Mouse (Mus musculus) naive thymus-derived CD4-positive, alpha-beta T cell, adult 2 months (primary cell): ENCODE results near the gene St6galnac3.

Experiments used
- DNase-seq: peaks from one replicate; pipeline ENCODE4 v3.0.0-alpha.2; 2011; ENCODE audit warnings: low read depth

Gene St6galnac3

DNA sequence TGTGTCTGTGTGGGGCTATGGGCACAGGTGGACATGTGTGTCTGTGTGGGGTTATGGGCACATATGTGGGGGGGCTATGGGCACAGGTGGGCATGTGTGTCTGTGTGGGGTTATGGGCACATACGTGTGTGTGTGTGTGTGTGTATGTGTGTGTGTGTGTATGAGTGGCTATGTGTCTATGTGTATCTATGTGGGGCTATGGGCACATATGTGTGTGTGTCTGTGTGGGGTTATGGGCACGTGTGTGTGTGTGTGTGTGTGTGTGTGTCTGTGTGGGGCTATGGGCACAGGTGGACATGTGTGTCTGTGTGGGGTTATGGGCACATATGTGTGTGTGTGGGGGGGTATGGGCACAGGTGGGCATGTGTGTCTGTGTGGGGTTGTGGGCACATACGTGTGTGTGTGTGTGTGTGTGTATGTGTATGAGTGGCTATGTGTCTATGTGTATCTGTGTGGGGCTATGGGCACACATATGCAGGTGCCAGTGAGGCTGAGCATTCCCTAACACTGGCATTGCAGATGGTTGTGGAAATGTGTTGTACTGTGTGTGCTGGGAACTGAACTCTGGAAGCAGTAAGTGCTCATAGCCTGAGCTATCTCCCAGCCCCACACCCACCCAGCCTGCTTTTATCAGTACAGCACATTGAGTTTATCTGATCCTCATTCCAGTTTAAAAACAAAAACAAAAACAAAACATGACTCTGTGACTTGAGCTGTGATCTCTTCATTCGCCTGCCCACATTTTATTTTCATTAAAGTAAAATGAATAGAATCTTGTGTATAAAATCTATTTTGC is 8.6 kb upstream of the St6galnac3 start:
- DNase-seq = no peak

- DNase-seq = no peak
Measured at GRCm38 (mm10) chr3:153732749-153733148, 7.8 kb upstream of the St6galnac3 start.

- DNase-seq = no peak
Measured at GRCm38 (mm10) chr3:153732035-153732434, 7.1 kb upstream of the St6galnac3 start.

DNA sequence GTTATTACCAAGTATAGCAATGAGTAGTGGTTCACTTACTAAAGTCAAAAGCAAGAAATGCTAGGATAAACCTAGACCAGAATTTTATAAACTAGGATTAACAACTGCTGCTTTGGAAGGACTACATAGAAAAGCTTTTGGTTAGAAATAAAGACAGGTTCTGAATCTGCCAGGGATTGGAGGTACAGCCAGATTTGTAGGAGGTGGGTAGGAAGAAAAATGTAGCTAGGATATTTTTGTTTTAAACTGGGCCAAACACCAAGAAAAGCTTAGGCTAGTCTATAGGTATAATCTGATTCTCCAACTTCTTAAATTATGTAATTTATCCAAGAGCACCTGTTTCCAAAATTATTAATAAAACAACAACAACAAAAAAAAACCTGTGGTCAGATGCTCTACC is 3.6 kb upstream of the St6galnac3 start:
- DNase-seq = no peak

DNA sequence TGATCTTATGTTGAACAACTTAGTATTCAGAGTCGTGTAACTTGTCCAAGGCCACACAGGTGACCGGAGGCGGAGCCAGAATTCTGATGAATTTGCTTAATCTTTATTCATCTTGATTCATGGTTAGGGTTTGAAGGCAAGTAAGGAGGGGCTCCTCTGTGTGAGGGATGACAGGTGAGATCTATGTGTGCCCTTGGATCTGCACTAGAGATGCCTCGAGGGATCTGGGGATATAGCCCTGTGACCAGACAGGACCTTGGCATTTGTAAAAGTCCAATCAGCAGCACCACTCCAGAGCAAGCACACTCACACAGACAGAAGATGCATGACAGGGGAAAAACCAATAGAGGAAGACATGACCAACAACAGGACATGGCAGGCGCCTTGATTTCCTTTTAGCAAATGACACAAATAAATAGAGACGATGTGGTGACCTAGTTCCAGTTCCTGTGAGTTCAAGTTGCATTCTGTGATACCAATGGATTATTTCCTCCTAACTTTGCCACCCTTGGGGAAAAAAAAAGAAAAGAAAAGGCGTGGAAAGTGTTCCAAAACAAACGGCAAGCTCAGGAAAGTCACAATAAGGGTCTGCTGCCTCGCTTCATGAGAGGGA is 1.4 kb downstream of the St6galnac3 start:
- peak; percentile 29 for DNase-seq

DNA sequence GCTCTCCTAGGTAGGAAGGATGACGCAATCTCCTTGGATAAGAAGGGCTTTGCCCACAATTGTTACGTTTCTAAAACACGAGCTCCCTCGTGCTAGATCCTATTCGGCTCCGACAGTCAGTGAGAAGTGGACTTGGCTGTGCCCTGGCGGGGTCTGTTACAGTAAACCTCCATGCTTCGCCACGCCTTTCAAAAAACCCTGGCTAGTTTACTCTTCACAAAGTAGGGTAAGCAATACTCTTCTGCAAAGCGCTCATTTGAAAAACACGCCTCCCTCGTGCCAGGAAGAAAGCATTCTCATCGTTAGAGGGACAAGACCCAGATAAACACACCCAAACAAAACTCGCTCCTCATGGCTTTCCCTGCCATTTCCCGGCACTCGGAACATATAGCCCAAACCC is 3.4 kb downstream of the St6galnac3 start:
- DNase-seq = no peak

- peak; percentile 22 for DNase-seq
Measured at GRCm38 (mm10) chr3:153720922-153721321, 4.1 kb downstream of the St6galnac3 start.

DNA sequence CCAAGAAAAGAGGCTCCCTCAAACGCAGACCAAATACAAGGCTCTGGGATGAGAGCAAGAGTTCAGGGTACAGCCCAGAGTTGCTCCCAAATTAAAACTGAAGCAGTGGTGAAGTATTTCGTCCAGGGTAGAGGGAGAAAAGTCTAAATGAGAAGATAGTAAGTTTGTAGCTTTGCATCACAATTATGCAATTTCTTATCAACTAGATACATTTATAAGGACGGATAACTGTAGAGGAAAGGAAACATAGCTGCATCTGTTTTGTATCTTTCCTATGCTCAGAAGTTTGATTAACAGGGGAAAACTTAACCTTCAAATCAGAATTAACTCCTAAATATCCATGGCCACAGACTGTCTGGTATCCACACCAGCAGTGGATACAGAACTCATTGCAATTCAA is 4.7 kb downstream of the St6galnac3 start:
- no peak for DNase-seq

- DNase-seq = peak; percentile 33
Measured at GRCm38 (mm10) chr3:153719256-153719970, 5.6 kb downstream of the St6galnac3 start.

DNA sequence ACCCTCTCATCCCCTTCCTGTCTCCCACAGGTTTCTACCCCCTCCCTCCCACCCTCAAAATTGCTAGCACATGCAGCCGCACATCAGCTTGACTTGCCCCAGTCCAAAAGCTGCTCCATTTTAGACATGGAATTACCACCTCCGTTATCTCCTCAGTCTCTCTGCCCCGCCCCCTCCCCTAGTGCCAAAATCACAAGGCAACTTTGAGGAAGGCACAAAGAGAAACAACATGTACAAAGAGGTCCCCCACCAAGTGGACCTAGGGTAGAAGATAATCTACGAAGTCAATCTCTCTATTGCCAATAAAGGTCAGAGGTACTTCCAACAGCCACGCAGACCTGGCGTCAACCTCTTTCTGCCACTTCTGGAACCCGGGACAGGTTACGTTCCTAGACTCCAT is 6.2 kb downstream of the St6galnac3 start:
- no peak for DNase-seq

DNA sequence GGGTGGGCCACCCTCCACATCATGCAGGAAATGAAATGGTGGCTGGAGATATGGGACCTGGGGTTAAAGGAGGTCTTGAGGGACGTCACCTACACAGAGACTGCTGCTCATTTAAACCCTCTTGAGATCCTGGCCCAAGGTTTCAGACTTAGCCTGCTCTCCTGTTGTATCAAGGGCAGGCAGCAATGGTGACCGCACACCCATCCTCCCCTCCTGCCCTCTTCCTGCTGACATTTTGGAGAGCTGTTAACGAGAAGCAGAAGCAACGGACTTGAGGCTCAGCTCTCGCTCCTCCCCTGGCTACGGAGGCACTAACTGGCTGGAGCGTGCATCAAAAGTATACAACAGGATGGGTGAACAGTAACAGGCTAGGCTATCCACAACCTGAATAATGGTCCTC is 7.2 kb downstream of the St6galnac3 start:
- peak; percentile 28 for DNase-seq

DNA sequence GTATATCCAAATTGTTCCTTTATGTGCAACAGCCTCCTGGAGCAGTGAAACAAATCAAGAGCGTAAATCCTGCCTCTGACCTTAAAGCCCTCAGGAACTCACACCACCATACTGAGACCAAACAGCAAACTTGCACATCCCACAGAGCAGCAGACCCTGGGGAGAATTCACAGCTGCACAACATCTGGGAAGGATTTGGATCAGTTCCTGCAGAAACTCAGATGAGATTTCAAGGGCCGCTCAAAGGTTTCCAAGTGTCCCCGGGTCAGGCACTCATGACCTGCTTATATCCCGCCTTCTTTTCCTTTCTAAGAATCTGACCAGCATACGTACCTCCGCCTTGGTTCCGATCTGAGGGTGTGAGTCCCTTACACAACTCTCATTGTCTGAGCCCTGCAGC is 9.3 kb downstream of the St6galnac3 start:
- DNase-seq = no peak

DNA sequence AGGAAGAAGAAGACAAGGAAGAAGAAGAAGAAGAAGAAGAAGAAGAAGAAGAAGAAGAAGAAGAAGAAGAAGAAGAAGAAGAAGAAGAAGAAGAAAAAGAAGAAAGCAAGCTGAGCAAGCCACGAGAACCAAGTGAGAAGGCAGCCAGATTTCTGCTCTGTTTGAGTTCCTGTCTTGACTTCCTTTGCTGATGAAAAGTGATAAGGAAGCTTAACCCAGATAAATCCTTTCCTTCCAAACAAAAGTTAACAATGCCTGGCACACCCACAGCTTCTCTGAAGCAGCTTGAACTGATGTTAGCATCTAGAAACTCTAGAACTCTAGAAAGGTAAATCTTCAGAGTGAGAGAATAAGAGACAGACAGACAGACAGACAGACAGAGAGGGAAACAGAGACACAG is 14.4 kb downstream of the St6galnac3 start:
- DNase-seq = no peak

- DNase-seq = no peak
Measured at GRCm38 (mm10) chr3:153707687-153708086, 17.3 kb downstream of the St6galnac3 start.

DNA sequence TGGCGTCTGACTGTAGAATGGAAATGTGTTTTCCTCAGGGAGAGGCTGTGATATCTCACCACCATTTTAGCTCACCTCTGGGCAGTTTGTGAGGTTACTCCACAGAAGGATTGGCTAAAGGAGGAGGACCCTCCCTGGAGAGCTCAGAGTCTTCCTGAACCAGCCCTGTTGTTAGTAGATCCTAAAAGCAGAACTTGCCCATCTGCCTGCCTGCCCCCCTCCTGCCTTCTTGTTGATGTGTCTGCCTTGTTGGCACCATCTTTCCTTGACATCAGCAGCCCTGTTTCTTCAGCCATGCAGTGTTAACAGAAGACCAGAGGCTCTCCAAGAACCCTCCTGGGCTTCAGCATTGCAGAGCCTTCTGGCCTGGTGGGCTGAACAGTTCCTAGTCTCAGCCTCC is 18.1 kb downstream of the St6galnac3 start:
- DNase-seq = no peak

- no peak for DNase-seq
Measured at GRCm38 (mm10) chr3:153701752-153702740, 22.9 kb downstream of the St6galnac3 start.

DNA sequence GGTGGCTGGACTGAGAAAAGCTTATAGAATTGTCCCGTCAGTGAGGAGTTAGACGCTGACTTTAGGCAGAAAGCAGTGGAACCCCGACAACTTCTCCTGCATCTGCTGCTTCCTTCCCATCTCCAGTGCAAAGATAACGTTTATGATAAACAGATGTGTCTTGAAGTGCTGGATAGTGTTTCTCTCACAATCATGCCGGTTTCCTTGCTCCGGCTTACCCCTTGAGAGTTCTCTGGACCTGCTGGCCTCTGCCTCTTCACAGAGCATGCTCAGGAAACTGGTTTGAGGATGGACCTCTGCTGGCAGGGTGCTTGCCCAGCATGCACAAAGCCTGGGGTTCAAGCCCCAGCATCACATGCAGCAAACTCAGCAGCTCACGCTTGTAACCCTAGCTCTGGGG is 23.8 kb downstream of the St6galnac3 start:
- DNase-seq = no peak

- no peak for DNase-seq
Measured at GRCm38 (mm10) chr3:153699086-153699485, 25.9 kb downstream of the St6galnac3 start.

- no peak for DNase-seq
Measured at GRCm38 (mm10) chr3:153692978-153693377, 32.0 kb downstream of the St6galnac3 start.

DNA sequence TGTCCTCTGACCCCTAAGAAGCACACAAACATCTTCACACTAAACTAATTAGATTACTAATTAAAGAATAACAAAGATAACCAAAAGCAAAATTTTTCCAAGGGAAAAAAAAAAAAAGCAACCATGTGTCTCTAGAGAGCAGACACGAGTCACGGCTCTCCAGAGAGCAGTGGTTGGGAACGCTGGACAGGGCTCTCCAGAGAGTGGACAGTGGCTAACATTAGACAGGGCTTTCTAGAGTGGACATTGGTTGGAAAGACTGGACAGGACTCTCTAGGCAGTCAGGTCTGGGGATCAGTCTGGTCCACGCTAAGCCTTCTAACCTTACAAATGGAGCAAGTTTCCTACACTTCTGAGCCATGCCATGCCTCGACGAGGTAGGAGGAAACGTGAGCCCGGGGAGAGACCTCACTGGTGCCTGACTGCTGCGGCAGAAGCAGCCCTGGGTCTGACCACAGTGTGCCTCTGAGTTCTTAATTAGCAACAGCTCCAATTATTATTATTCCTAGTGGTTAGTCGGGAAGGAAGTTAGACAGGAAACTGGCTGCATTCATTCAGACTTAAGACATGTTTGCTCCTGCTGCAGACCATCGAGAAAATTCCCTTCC is 32.7 kb downstream of the St6galnac3 start:
- no peak for DNase-seq

DNA sequence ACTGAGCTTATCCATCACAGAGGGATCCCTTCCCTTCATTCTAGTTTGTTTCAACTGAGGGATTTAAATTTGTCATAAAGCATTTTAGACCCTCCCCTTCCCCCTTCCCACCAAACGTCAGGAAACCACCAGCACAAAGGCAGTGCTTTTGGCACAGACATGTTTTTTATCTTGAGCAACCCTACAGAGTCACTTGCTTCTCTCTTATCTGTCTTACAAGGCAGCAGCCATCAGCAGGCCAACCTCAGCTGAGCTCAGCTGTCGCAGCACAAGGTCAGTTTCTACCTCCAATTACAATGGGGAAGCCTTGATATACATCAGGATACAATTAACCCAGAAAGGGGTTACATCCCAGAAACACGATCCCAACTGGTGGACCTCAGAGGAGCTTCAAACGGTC is 33.4 kb downstream of the St6galnac3 start:
- DNase-seq = no peak
